Mouse (Mus musculus) embryonic facial prominence, embryonic 14.5 days (tissue): ENCODE data around the gene Dab1. TPM values are rescaled to one million over a fixed set of nuclear protein-coding genes. Genes with fewer than 3 reads are reported as not detected.

Source experiments
- ATAC-seq: fragments of 200-750 bp; cut with Nextera tagmentation; 2 replicates; pipeline ENCODE4 v1.8.0; 2017; ENCODE audit warnings: low read depth, moderate number of reproducible peaks, moderate TSS enrichment
- DNase-seq: peaks from one replicate; pipeline ENCODE4 v3.0.0-alpha.2; 2015; ENCODE audit warnings: low spot score
- H3K27ac ChIP-seq: fragments of 300-500 bp; sonication (generic); replicated peaks from 2 replicates; pipeline ENCODE4 v1.5.1; 2014; ENCODE audit warnings: low read depth, mild to moderate bottlenecking, low read length, moderate library complexity
- H3K27me3 ChIP-seq: fragments of 300-500 bp; sonication (generic); replicated peaks from 2 replicates; pipeline ENCODE4 v1.6.1; 2014; ENCODE audit warnings: low read length; ENCODE audit not compliant: control insufficient read depth, insufficient read depth
- H3K36me3 ChIP-seq: fragments of 300-500 bp; sonication (generic); 2 replicates; pipeline ENCODE4 v1.6.1; 2014; ENCODE audit warnings: low read length, mixed read lengths; ENCODE audit not compliant: control insufficient read depth, insufficient read depth
- H3K4me1 ChIP-seq: fragments of 300-500 bp; sonication (generic); 2 replicates; pipeline ENCODE4 v1.6.1; 2014; ENCODE audit warnings: antibody characterized with exemption, low read length; ENCODE audit not compliant: control insufficient read depth, insufficient read depth
- H3K4me2 ChIP-seq: fragments of 300-500 bp; sonication (generic); 2 replicates; pipeline ENCODE4 v1.6.1; 2014; ENCODE audit warnings: low read depth, mild to moderate bottlenecking, low read length, moderate library complexity, mixed read lengths
- H3K4me3 ChIP-seq: fragments of 300-500 bp; sonication (generic); 2 replicates; pipeline ENCODE4 v1.5.1; 2014; ENCODE audit warnings: low read depth, mild to moderate bottlenecking, low read length
- H3K9ac ChIP-seq: fragments of 300-500 bp; sonication (generic); 2 replicates; pipeline ENCODE4 v1.6.1; 2014; ENCODE audit warnings: low read depth, mild to moderate bottlenecking, low read length, moderate library complexity, mixed read lengths
- H3K9me3 ChIP-seq: fragments of 300-500 bp; sonication (generic); 2 replicates; pipeline ENCODE4 v1.6.1; 2016; ENCODE audit warnings: low read length; ENCODE audit not compliant: control insufficient read depth
- WGBS: fragments of 180-500 bp; shearing (Covaris S2); extraction: QIAGEN DNeasy Blood & Tissue Kit; methylation state at CpG from one replicate; pipeline ENCODE4 v1.1.7; 2014; 5-methylcytosine and 5-hydroxymethylcytosine counted together
- polyA plus RNA-seq: library from polyadenylated mRNA; unstranded; fragments of >200 nt; fragmentation: Nextera tagmentation; extraction: Ambion mirVana; gene quantifications from 2 replicates; pipeline ENCODE4 v1.2.1, GENCODE M21; 2014

The Dab1 gene
- polyA plus RNA-seq, 1 experiment from 2014 or later, result 7.5 TPM

DNA sequence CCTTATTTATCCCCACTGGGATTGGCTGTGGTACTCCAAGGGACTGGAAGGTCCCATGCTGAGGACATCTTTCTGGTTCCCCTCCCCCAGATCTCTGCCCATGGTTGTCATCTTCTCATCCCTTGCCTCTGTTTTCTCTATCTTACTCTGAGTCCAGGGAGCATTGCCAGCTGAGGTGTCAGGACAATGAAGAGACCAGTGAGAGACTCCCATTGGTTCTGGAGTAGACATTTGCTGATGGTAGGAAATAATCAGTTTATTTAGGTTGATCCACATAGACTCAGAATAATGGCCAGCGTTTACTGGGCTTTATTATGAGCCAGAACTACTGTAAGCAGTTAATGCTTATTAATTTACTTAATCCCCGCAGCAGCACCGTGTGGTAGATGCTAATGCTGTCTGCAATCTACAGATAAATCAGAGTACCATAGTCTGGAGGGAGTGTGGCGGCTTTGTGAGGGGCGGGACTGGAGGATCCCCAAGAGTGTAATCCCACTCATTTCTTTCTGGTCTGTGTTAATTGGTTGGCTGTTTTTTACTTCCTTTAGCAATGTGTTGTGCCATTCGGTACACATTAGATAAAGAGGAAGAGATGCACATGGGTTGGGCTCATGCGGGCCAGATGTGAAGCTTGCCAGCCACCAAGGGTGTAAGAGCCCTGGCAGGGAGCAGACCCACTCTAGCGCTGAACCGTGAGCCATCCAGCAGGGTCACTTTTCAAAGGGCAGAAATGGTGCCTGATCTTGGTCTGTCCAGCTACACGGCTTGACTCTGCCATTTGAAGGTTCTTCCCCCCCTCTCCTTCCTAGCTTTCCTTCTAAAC lies 824.0 kb downstream of the Dab1 start:
- DNase-seq, result no peak
- WGBS, result 73% methylated on average over 10 of the region's 10 CpGs
- no peaks in the 10 kb centered on the region for H3K36me3 ChIP-seq

DNA sequence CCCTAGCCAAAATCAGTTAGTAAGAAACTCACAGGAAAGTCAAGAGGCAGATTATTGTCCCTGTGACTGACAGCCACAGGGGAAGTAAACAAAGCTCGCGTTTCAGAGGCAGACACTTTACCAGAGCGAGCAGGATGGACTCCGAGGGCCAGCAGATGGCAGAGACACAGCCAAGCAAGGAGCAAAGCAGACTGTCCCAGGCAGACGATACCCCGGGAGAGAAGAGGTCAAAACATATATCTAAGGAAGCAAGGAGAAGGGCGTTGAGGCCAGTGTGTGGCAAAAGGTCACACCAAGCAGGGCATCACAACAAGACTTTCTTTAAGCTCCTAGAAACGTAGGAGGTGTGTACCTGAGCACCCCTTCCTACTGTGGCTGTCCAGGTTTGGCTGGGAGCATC lies 824.6 kb downstream of the Dab1 start:
- Histone ChIP-seq H3K36me3 (no peaks in the 10 kb centered on the region), H3K27me3 (no peaks in the 10 kb centered on the region), H3K4me3 (no peak overlapping the region), H3K9me3 (no peaks in the 10 kb centered on the region), H3K27ac (no peak overlapping the region), H3K4me1 (no peaks in the 10 kb centered on the region), H3K4me2 (no peak overlapping the region), H3K9ac (no peak overlapping the region)
- DNase-seq (no peak), ATAC-seq (no peak)
- WGBS, result 29% methylated on average over 8 of the region's 8 CpGs

More for the DNA sequence above, 824.0 kb downstream of the Dab1 start:
- Histone ChIP-seq H3K9me3 (no peaks in the 10 kb centered on the region), H3K4me1 (no peaks in the 10 kb centered on the region), H3K27ac (no peak overlapping the region), H3K9ac (no peak overlapping the region), H3K4me2 (no peak overlapping the region), H3K27me3 (no peaks in the 10 kb centered on the region), H3K4me3 (no peak overlapping the region)
- ATAC-seq, result no peak

DNA sequence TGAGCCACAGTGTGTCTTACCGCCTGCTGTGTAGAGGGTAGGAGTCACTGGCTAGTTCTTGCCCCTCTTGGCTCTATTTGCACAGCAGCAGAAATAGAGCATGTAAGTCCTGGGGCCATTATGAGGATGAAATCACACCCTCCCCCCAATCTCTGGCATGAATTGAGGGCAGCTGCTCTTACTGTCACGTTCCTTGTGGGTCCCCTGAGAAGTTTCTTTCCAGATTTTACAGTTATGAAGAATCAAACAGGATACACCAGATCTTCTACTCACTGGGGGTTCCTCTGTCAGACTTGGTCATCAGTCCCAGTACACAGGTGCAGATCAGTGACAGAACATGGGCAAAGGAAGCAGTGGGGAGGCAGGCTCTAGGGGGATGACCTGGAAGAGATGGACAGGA lies 825.8 kb downstream of the Dab1 start:
- no peak overlapping the region for H3K9ac ChIP-seq
- no peaks in the 10 kb centered on the region for H3K36me3 ChIP-seq
- H3K9me3 ChIP-seq, result no peaks in the 10 kb centered on the region
- ATAC-seq (no peak), DNase-seq (no peak)
- no peaks in the 10 kb centered on the region for H3K27me3 ChIP-seq
- H3K4me3 ChIP-seq, result no peak overlapping the region
- H3K27ac ChIP-seq, result no peak overlapping the region
- 48% methylated on average over 2 of the region's 2 CpGs for WGBS
- H3K4me1 ChIP-seq, result no peaks in the 10 kb centered on the region
- H3K4me2 ChIP-seq, result no peak overlapping the region

DNA sequence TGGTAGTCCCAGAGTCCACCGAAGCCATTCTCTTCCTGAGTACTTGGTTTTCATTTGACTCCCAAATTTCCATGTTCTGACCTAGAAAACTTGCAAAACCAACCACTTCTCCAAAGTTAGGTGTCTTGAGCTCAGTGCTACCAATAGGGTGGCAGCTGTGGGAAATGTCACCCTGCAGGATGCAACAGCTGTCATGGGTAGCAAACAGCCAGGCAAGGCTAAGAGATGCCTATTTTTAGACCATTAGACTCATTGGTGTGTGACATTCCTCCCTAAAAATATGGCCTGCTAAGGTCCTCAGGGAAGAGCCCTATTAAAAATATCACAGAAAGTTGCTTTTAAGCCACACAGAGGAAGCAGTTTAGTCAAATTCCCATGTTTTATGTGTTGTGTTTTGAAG lies 829.0 kb downstream of the Dab1 start:
- Histone ChIP-seq H3K9ac (no peak overlapping the region), H3K36me3 (no peaks in the 10 kb centered on the region), H3K4me3 (no peak overlapping the region), H3K9me3 (no peaks in the 10 kb centered on the region), H3K27me3 (no peaks in the 10 kb centered on the region), H3K4me2 (no peak overlapping the region), H3K4me1 (no peaks in the 10 kb centered on the region), H3K27ac (no peak overlapping the region)
- WGBS, result 93% methylated on average over 1 of the region's 1 CpGs
- no peak for DNase-seq
- no peak for ATAC-seq

DNA sequence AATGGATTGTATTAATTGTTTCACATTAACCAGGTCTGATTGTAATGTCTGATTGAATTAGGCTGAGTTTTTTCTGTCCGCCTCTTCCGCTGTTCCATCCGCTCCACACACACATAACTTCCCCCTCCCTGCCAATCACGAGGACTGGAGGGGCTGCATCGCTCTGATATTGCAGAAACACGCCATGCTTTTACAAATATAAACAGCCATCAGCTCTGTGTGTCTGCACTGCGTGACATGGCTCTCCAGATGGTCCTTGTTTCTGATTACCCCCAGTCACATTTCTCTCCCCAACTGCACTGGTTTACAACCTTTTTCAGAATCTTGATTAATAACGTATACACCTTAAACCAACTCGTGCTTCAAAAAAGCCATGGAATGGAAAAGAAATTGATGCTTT lies 831.5 kb downstream of the Dab1 start:
- Histone ChIP-seq H3K4me3 (no peak overlapping the region), H3K4me1 (no peaks in the 10 kb centered on the region), H3K27me3 (no peaks in the 10 kb centered on the region), H3K27ac (no peak overlapping the region), H3K36me3 (no peaks in the 10 kb centered on the region), H3K4me2 (no peak overlapping the region), H3K9ac (no peak overlapping the region), H3K9me3 (no peaks in the 10 kb centered on the region)
- ATAC-seq (no peak), DNase-seq (no peak)
- WGBS, result 68% methylated on average over 9 of the region's 9 CpGs

DNA sequence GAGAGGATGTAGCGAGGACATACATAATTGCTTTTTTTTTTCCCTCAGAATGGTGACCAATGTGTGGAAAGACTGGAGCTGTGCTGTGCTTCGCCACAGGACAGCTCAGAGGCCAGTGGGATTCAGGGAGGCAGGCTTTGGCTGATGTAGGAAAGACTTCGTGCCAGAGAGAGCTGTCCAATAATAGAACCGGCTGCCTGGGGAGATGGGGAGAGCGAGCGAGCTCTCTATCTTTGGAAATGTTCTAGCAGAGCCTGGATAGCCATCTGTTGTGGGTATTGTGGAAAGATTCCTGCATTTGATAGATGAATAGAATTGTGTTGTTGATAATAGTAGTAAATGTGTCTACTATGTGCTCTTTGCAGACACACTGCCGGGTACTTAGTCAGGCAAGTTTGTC lies 833.4 kb downstream of the Dab1 start:
- H3K4me1 ChIP-seq, result no peaks in the 10 kb centered on the region
- no peak overlapping the region for H3K9ac ChIP-seq
- DNase-seq (no peak), ATAC-seq (no peak)
- no peak overlapping the region for H3K27ac ChIP-seq
- H3K4me3 ChIP-seq, result no peak overlapping the region
- H3K9me3 ChIP-seq, result no peaks in the 10 kb centered on the region
- H3K27me3 ChIP-seq, result no peaks in the 10 kb centered on the region
- H3K36me3 ChIP-seq, result no peaks in the 10 kb centered on the region
- WGBS, result 62% methylated on average over 7 of the region's 7 CpGs
- no peak overlapping the region for H3K4me2 ChIP-seq

DNA sequence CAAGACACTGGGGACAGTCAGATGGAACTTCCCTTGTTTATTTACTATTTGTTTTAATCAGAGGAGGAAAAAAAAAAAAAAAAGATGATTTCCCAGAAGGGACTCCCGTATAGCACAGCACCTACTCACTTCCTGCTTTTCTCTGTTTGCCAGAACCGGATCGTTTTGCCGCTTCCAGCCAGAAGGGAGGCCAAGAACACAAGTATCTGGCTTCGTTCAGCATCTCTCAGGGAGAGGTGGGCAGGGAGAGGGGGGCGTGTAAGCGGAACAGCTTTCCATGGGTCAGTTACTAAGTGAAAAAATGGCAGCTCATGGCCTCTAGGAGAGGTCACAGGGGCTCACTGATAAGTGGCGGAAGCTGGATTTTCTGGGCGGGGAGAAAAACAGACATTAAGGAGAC lies 836.0 kb downstream of the Dab1 start:
- WGBS, result 44% methylated on average over 9 of the region's 9 CpGs

DNA sequence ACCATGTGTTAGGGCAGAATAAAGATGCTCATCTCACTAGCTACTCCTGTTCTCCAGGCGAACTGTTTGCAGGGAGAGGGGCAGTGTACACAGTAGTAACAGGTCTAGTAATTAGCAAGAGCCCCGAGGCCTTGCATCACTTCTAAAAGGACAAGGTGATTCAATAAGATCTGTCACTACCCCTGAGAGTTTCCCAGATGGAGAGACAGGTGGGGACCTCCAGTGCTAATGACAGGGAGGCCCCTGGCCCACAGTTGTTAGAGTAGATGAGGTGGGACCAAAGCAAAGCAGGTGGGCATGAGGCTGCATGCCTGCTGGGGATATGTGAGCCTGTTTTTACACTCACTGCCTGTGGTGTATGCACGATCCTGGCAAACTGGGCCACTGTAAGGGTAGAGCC lies 836.6 kb downstream of the Dab1 start:
- no peak overlapping the region for H3K9ac ChIP-seq
- H3K4me1 ChIP-seq, result no peaks in the 10 kb centered on the region
- 71% methylated on average over 3 of the region's 3 CpGs for WGBS
- no peaks in the 10 kb centered on the region for H3K9me3 ChIP-seq
- no peaks in the 10 kb centered on the region for H3K36me3 ChIP-seq
- H3K4me3 ChIP-seq, result no peak overlapping the region
- no peak for ATAC-seq
- H3K4me2 ChIP-seq, result no peak overlapping the region
- H3K27me3 ChIP-seq, result no peaks in the 10 kb centered on the region
- no peak overlapping the region for H3K27ac ChIP-seq
- DNase-seq, result no peak

More for the DNA sequence above, 836.0 kb downstream of the Dab1 start:
- H3K36me3 ChIP-seq, result no peaks in the 10 kb centered on the region
- H3K9me3 ChIP-seq, result no peaks in the 10 kb centered on the region
- ATAC-seq, result no peak
- no peaks in the 10 kb centered on the region for H3K27me3 ChIP-seq
- H3K4me3 ChIP-seq, result no peak overlapping the region
- no peak overlapping the region for H3K27ac ChIP-seq
- no peak overlapping the region for H3K9ac ChIP-seq
- no peak for DNase-seq
- H3K4me1 ChIP-seq, result no peaks in the 10 kb centered on the region
- no peak overlapping the region for H3K4me2 ChIP-seq

DNA sequence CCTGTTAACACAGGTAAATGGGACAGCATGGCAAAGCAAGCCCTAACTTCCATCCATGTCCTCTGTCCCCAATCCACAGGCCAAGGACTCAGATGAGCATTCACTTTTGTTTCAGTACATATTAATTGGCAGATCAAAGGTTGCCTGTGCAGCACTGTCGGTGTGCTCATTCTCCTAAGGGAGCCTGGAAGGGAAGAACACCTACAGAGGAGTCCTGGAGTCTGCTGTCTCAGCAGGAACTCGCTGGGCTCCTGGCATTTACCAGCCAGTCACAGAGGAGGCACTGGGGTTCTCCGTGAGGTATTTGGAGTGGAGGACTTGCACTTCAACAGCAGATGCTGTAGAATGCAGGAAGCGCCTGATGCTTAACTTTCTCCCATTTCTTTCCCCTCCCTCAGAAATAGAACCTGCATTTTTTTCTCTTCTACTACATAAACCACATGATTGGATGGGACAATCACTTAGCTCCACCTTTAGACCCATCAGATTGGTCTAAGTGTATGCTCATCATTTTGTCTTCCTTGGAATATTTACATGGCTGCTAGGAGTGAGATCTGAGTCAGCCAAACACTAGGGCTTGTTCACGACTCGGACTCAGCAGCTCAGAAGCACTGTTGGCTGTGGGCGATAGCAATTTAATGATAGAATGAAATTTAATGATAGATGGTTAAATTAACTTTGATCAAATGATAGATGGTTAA lies 837.2 kb downstream of the Dab1 start:
- Histone ChIP-seq H3K4me2 (no peak overlapping the region), H3K27me3 (no peaks in the 10 kb centered on the region), H3K27ac (no peak overlapping the region), H3K9me3 (no peaks in the 10 kb centered on the region), H3K4me1 (no peaks in the 10 kb centered on the region), H3K4me3 (no peak overlapping the region), H3K36me3 (no peaks in the 10 kb centered on the region), H3K9ac (no peak overlapping the region)
- 79% methylated on average over 7 of the region's 7 CpGs for WGBS
- ATAC-seq (no peak), DNase-seq (no peak)
